13 mouse cellular contexts compared by ENCODE assay signal in the genomic region with DNA sequence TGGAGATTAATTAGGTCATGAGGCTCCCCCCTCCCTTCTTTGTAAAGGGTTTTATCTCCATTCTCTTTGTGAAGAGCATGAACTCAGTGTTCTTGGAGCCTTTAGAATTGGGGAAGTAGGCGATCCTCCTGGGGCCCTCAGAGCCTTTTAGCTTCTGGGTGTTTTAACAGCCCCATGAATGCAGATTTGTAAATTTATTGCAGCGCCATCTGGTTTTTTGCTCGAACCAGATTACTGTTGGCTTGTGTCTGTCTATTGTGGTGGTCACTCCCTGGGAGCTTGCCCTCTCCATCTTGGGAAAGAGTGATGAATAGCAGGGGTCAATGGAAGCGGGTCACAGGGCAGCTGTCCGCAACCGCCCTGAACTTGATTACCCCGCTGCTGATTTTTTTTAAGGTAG.
A peak's percentile ranks its signal among the peaks of the same experiment; 100 is the strongest.
DNase-seq lines count a peak whose midpoint lies in the region; ATAC-seq lines count a peak whose summit lies in the region.
"Had no signal": no experiment of that assay in that cellular context is flagged by ENCODE, and none has a peak within 500 bp of the region (broad histone marks: within the 10 kb centered on the region; RNA-seq: fewer than 3 reads in every experiment).

No protein-coding gene starts in this region.

- no peaks in the 10 kb centered on the region for H3K36me3 ChIP-seq in limb, embryonic 11.5 days (ENCODE audit: control insufficient read depth, insufficient read depth, low read length)
- H3K36me3 ChIP-seq in limb, embryonic 10.5 days = no peaks in the 10 kb centered on the region

- no peak overlapping the region for H3K27ac ChIP-seq in limb, embryonic 11.5 days (replicated peaks; ENCODE audit: low read depth, low read length)
- H3K27ac ChIP-seq in limb, embryonic 10.5 days = no peak overlapping the region
- H3K27ac ChIP-seq: liver, embryonic 15.5 days; stomach, postnatal 0 days had no signal

- no peak for ATAC-seq in limb, embryonic 11.5 days (ENCODE audit: insufficient number of reproducible peaks, low FRiP score, low TSS enrichment, low read depth)
- ATAC-seq: CD4-positive, CD25-positive, alpha-beta regulatory T cell, adult 4 months; inflammation-experienced regulatory T-cells, adult 6 months had no signal

- H3K27me3 ChIP-seq in limb, embryonic 11.5 days (ENCODE audit: control insufficient read depth, insufficient read depth, low read length) = no peaks in the 10 kb centered on the region
- H3K27me3 ChIP-seq in limb, embryonic 10.5 days (ENCODE audit: low read depth, poor library complexity, severe bottlenecking) = 0 out of 2 replicates have a peak, but pooled peaks cover 24% of the 10 kb centered on the region
- H3K27me3 ChIP-seq: liver, embryonic 15.5 days had no signal

- no peaks in the 10 kb centered on the region for H3K9me3 ChIP-seq in limb, embryonic 11.5 days (ENCODE audit: control insufficient read depth, low read length)
- H3K9me3 ChIP-seq in limb, embryonic 10.5 days (replicated peaks) = no peaks in the 10 kb centered on the region
- H3K9me3 ChIP-seq: liver, embryonic 15.5 days had no signal

- H3K4me1 ChIP-seq in limb, embryonic 11.5 days (ENCODE audit: control insufficient read depth, insufficient read depth, low read length) = peaks cover 12% of the 10 kb centered on the region
- peaks cover 32% of the 10 kb centered on the region for H3K4me1 ChIP-seq in limb, embryonic 10.5 days

- H3K9ac ChIP-seq in limb, embryonic 11.5 days (ENCODE audit: low read length) = no peak overlapping the region
- H3K9ac ChIP-seq: liver, embryonic 15.5 days had no signal

- H3K4me3 ChIP-seq in limb, embryonic 11.5 days (ENCODE audit: low read depth, low read length) = no peak overlapping the region
- no peak overlapping the region for H3K4me3 ChIP-seq in limb, embryonic 10.5 days
- H3K4me3 ChIP-seq: liver, embryonic 15.5 days had no signal

- WGBS in limb, embryonic 11.5 days = 8% methylated on average over 7 of the region's 7 CpGs
- 9% methylated on average over 7 of the region's 7 CpGs for WGBS in limb, embryonic 10.5 days

- DNase-seq in heart, adult 18-20 months = peak; percentile 42 to 71
- no peak for DNase-seq in heart, postnatal 4 days
- DNase-seq in limb, embryonic 11.5 days (ENCODE audit: low spot score) = peak; percentile 46
- DNase-seq in limb, embryonic 10.5 days (ENCODE audit: low spot score) = no peak
- peak; percentile 86 for DNase-seq in embryo, embryonic 10 days (ENCODE audit: low spot score)
- peak; percentile 74 for DNase-seq in retina, embryonic 14.5 days (ENCODE audit: low spot score)
- DNase-seq in Muller cell, postnatal 12 days (ENCODE audit: inconsistent ontology term) = no peak
- DNase-seq: adrenal gland, postnatal 10 days; thymus, postnatal 36 days had no signal

- H3K4me2 ChIP-seq in limb, embryonic 11.5 days (ENCODE audit: low read depth, severe bottlenecking) = no peak overlapping the region
- H3K4me2 ChIP-seq: liver, embryonic 15.5 days had no signal

Comparison
In these comparisons a context has a peak if more than half of its experiments do, and no peak if none do; other contexts are left out.
1. DNase-seq: peak in heart, adult 18-20 months (2 of 2), limb, embryonic 11.5 days (single experiment), embryo, embryonic 10 days (single experiment) and retina, embryonic 14.5 days (single experiment); none in heart, postnatal 4 days (single experiment), limb, embryonic 10.5 days (single experiment) and Muller cell, postnatal 12 days (single experiment).